Mouse (Mus musculus): ENCODE data around the gene Fgfr2.

- TF ChIP-seq CTCF (IDR thresholded peaks at IDR 0.05; ENCODE audit: control insufficient read depth, insufficient read depth, insufficient read length) (no peak), MAX (IDR thresholded peaks at IDR 0.05) (no peak), USF1 (IDR thresholded peaks at IDR 0.05; ENCODE audit: low read depth) (no peak)
Observed at GRCm38 (mm10) chr7:132999061-132999460, 124.1 kb downstream of the Fgfr2 start.
